Mouse (Mus musculus) brain, embryonic 18.5 days (tissue): ENCODE measurements around the gene Anxa11.
"Not testable (repeated sequence)": the region's sequence is repeated elsewhere in the genome, so short reads cannot be mapped to it uniquely, and the experiment has no call there.

ENCODE experiments used
- DNase-seq: peaks from one replicate; pipeline ENCODE4 v3.0.0-alpha.2; 2012; ENCODE audit warnings: low read depth, low spot score

Gene Anxa11

GRCm38 (mm10) chr14:25841991-25842687 is at the start of gene Anxa11:
Gene Anxa11, plus strand, starts transcription at chr14:25842156.
- DNase-seq: no peak

- no peak for DNase-seq
Measured at GRCm38 (mm10) chr14:25794331-25794730, 47.6 kb upstream of the Anxa11 start.

- no peak for DNase-seq
Measured at GRCm38 (mm10) chr14:25795067-25795466, 46.9 kb upstream of the Anxa11 start.

- DNase-seq: no peak
Measured at GRCm38 (mm10) chr14:25795561-25796174, 46.3 kb upstream of the Anxa11 start.

GRCm38 (mm10) chr14:25796619-25797018 is 45.3 kb upstream of the Anxa11 start:
- DNase-seq: no peak

- no peak for DNase-seq
Measured at GRCm38 (mm10) chr14:25800166-25800960, 41.6 kb upstream of the Anxa11 start.

- DNase-seq: no peak
Measured at GRCm38 (mm10) chr14:25802511-25802910, 39.4 kb upstream of the Anxa11 start.

GRCm38 (mm10) chr14:25803246-25803809 is 38.6 kb upstream of the Anxa11 start:
- no peak for DNase-seq

- no peak for DNase-seq
Measured at GRCm38 (mm10) chr14:25805871-25806270, 36.1 kb upstream of the Anxa11 start.

GRCm38 (mm10) chr14:25806561-25806960 is 35.4 kb upstream of the Anxa11 start:
- no peak for DNase-seq

- not testable (repeated sequence) for DNase-seq
Measured at GRCm38 (mm10) chr14:25811026-25811425, 30.9 kb upstream of the Anxa11 start.

GRCm38 (mm10) chr14:25814140-25814539 is 27.8 kb upstream of the Anxa11 start:
- DNase-seq: no peak

GRCm38 (mm10) chr14:25816416-25816815 is 25.5 kb upstream of the Anxa11 start:
- DNase-seq: no peak

- no peak for DNase-seq
Measured at GRCm38 (mm10) chr14:25822584-25822983, 19.4 kb upstream of the Anxa11 start.

- no peak for DNase-seq
Measured at GRCm38 (mm10) chr14:25824995-25825394, 17.0 kb upstream of the Anxa11 start.

GRCm38 (mm10) chr14:25825880-25826626 is 15.9 kb upstream of the Anxa11 start:
- DNase-seq: no peak

- no peak for DNase-seq
Measured at GRCm38 (mm10) chr14:25826866-25827265, 15.1 kb upstream of the Anxa11 start.

- DNase-seq: no peak
Measured at GRCm38 (mm10) chr14:25831332-25831731, 10.6 kb upstream of the Anxa11 start.

- peak; percentile 10 for DNase-seq
Measured at GRCm38 (mm10) chr14:25832301-25832700, 9.7 kb upstream of the Anxa11 start.

GRCm38 (mm10) chr14:25838411-25838810 is 3.5 kb upstream of the Anxa11 start:
- DNase-seq: no peak

- DNase-seq: no peak
Measured at GRCm38 (mm10) chr14:25839791-25840190, 2.2 kb upstream of the Anxa11 start.
